Mouse (Mus musculus) limb, embryonic 13.5 days (tissue): ENCODE measurements at regions not wholly inside any gene's neighbourhood (a gene's known extent, or its start where the extent isn't known, plus 50 kb on each side); places are given as distances from the start of the nearest gene placed in this dataset.

Experiments
- ATAC-seq: fragments of 200-750 bp; cut with Nextera tagmentation; 2 replicates; pipeline ENCODE4 v1.8.0; 2017; ENCODE audit warnings: low read depth, moderate number of reproducible peaks, moderate TSS enrichment; ENCODE audit not compliant: low FRiP score
- H3K27ac ChIP-seq: fragments of 300-500 bp; sonication (generic); 2 replicates; pipeline ENCODE4 v1.5.1; 2015; ENCODE audit warnings: inconsistent platforms, mild to moderate bottlenecking, moderate library complexity
- H3K27me3 ChIP-seq: fragments of 300-500 bp; sonication (generic); 2 replicates; pipeline ENCODE4 v1.6.1; 2015; ENCODE audit warnings: mild to moderate bottlenecking, inconsistent platforms
- H3K36me3 ChIP-seq: fragments of 300-500 bp; sonication (generic); 2 replicates; pipeline ENCODE4 v1.6.1; 2015; ENCODE audit warnings: inconsistent platforms, mild to moderate bottlenecking, moderate library complexity
- H3K4me1 ChIP-seq: fragments of 300-500 bp; sonication (generic); 2 replicates; pipeline ENCODE4 v1.6.1; 2015; ENCODE audit warnings: inconsistent platforms
- H3K4me2 ChIP-seq: fragments of 300-500 bp; sonication (generic); replicated peaks from 2 replicates; pipeline ENCODE4 v1.6.1; 2015; ENCODE audit warnings: inconsistent platforms, mild to moderate bottlenecking, moderate library complexity
- H3K4me3 ChIP-seq: fragments of 300-500 bp; sonication (generic); 2 replicates; pipeline ENCODE4 v1.5.1; 2015; ENCODE audit warnings: moderate library complexity, mild to moderate bottlenecking, inconsistent platforms
- H3K9ac ChIP-seq: fragments of 300-500 bp; sonication (generic); 2 replicates; pipeline ENCODE4 v1.6.1; 2015; ENCODE audit warnings: mild to moderate bottlenecking, inconsistent platforms
- H3K9me3 ChIP-seq: fragments of 300-500 bp; sonication (generic); 2 replicates; pipeline ENCODE4 v1.6.1; 2016; ENCODE audit warnings: inconsistent platforms
- WGBS: fragments of 180-500 bp; shearing (Covaris S2); methylation state at CpG from one replicate; pipeline ENCODE4 v1.1.7; 2015; 5-methylcytosine and 5-hydroxymethylcytosine counted together

- H3K4me3 ChIP-seq: no peak overlapping the region
- no peaks in the 10 kb centered on the region for H3K4me1 ChIP-seq
- H3K27ac ChIP-seq: no peak overlapping the region
- no peaks in the 10 kb centered on the region for H3K36me3 ChIP-seq
- H3K27me3 ChIP-seq: no peaks in the 10 kb centered on the region
- WGBS: 83% methylated on average over 2 of the region's 2 CpGs
- no peak for ATAC-seq
- no peak overlapping the region for H3K4me2 ChIP-seq
- H3K9me3 ChIP-seq: no peaks in the 10 kb centered on the region
- no peak overlapping the region for H3K9ac ChIP-seq
These were observed 165.2 kb downstream of the Pah start for GRCm38 (mm10) chr10:87686785-87687184.

DNA sequence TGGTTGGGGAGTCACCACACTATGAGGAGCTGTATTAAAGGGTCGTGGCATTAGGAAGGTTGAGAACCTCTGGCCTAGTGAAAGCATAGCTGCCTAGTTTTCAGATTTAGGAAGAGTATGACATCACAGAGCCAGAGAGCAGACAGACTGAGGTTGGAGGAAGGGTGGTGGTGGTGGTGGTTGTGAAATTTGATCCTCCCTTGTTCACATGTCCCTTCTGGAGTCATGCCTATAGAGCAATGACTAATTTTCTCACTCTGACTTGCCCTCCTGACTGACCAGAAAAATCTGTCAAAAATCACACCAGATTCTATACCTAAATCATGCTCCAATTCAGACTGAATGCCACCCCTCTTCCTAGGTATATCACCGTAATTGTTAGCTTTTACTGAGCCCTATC is 166.2 kb downstream of the Pah start:
- H3K27me3 ChIP-seq: no peaks in the 10 kb centered on the region
- no peak overlapping the region for H3K4me3 ChIP-seq
- no peaks in the 10 kb centered on the region for H3K4me1 ChIP-seq
- H3K9ac ChIP-seq: no peak overlapping the region
- H3K4me2 ChIP-seq: no peak overlapping the region
- no peaks in the 10 kb centered on the region for H3K36me3 ChIP-seq
- 68% methylated on average over 2 of the region's 2 CpGs for WGBS
- no peak for ATAC-seq
- H3K27ac ChIP-seq: no peak overlapping the region
- no peaks in the 10 kb centered on the region for H3K9me3 ChIP-seq

DNA sequence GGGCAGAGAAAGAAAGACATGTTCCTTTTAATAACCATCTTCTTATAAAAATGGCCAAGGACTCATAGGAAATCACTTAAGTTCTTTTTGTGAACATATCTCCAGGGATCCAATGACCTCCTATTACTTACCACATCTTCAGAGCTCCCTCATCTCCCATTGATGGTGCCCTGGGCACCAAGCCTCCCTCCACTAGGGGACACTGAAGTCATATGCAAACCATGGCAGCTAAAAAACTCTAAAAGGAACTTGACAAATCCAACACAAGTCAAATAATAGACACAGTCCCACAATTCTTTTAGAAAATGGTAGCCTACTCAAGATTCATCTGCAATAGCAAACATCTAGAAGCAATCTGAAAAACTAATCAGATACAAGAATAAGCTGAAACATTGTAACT is 167.2 kb upstream of the Igf1 start:
- Histone ChIP-seq H3K9ac (no peak overlapping the region), H3K4me3 (no peak overlapping the region)
- no peak for ATAC-seq

GRCm38 (mm10) chr10:87696485-87696884 is 161.6 kb upstream of the Igf1 start:
- Histone ChIP-seq H3K36me3 (no peaks in the 10 kb centered on the region), H3K4me3 (no peak overlapping the region), H3K9me3 (no peaks in the 10 kb centered on the region), H3K4me1 (no peaks in the 10 kb centered on the region), H3K9ac (no peak overlapping the region), H3K4me2 (no peak overlapping the region), H3K27ac (no peak overlapping the region), H3K27me3 (0 out of 2 replicates have a peak, but pooled peaks cover 2% of the 10 kb centered on the region)
- ATAC-seq: no peak
- 67% methylated on average over 4 of the region's 4 CpGs for WGBS

More for the DNA sequence above, 167.2 kb upstream of the Igf1 start:
- H3K27ac ChIP-seq: no peak overlapping the region
- no peaks in the 10 kb centered on the region for H3K9me3 ChIP-seq
- no peaks in the 10 kb centered on the region for H3K4me1 ChIP-seq
- no peaks in the 10 kb centered on the region for H3K36me3 ChIP-seq
- H3K27me3 ChIP-seq: no peaks in the 10 kb centered on the region
- no peak overlapping the region for H3K4me2 ChIP-seq

- H3K4me1 ChIP-seq: peaks cover 8% of the 10 kb centered on the region; the same call in 1 of the 2 replicates
- no peak overlapping the region for H3K4me3 ChIP-seq
- no peak overlapping the region for H3K4me2 ChIP-seq
- H3K36me3 ChIP-seq: no peaks in the 10 kb centered on the region
- H3K9me3 ChIP-seq: no peaks in the 10 kb centered on the region
- ATAC-seq: no peak
- WGBS: 82% methylated on average over 4 of the region's 4 CpGs
- no peak overlapping the region for H3K27ac ChIP-seq
- H3K9ac ChIP-seq: no peak overlapping the region
- no peaks in the 10 kb centered on the region; the same call in 1 of the 2 replicates for H3K27me3 ChIP-seq
These were observed 146.9 kb upstream of the Igf1 start for GRCm38 (mm10) chr10:87711209-87711608.

- Histone ChIP-seq H3K27me3 (no peaks in the 10 kb centered on the region; the same call in 1 of the 2 replicates), H3K4me2 (no peak overlapping the region), H3K9me3 (no peaks in the 10 kb centered on the region), H3K4me3 (no peak overlapping the region), H3K9ac (no peak overlapping the region), H3K27ac (no peak overlapping the region), H3K4me1 (peaks cover 8% of the 10 kb centered on the region; the same call in 1 of the 2 replicates), H3K36me3 (no peaks in the 10 kb centered on the region)
- 70% methylated on average over 3 of the region's 3 CpGs for WGBS
- no peak for ATAC-seq
These were observed 146.3 kb upstream of the Igf1 start for GRCm38 (mm10) chr10:87711798-87712197.

DNA sequence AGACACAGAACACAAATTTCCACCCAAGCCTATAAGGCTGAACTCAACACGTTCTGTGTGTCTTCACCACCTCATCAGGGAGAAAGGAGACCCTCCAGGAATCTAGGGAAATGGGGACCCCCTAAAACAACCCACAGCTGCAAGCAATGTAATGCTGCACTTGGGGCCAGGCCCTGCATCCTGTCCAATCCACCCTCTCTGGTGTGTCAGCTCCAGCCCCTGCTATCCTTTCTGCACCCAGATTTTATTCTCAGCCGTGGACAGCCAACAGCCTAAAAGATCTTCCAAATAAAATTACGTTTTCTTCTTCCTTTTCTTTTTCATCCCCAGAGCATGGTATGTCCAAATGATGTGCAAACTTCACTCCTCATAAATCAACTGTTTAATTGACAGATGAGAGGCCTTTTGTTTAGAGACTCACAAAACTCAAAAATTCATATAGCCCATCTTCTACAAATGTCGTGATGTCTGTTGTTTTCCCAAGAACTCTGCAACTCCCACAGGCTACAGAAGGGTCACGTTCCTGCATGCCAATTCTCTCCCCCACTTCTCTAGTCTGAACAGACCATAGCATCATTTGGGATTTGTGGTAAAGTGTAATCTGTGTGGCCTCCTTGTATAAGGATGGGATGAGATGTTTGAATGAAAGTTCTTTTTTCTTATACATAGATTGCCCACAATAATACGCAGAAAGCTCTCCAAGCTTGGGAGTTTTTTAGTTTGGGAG is 142.0 kb upstream of the Igf1 start:
- Histone ChIP-seq H3K4me2 (no peak overlapping the region), H3K9ac (no peak overlapping the region), H3K27me3 (0 out of 2 replicates have a peak, but pooled peaks cover under 1% of the 10 kb centered on the region), H3K27ac (no peak overlapping the region), H3K4me1 (no peaks in the 10 kb centered on the region), H3K9me3 (no peaks in the 10 kb centered on the region), H3K36me3 (no peaks in the 10 kb centered on the region), H3K4me3 (no peak overlapping the region)
- ATAC-seq: peak; percentile 44; the same call in 1 of the 2 replicates
- 69% methylated on average over 6 of the region's 6 CpGs for WGBS

GRCm38 (mm10) chr10:87717156-87717555 is 140.9 kb upstream of the Igf1 start:
- no peak overlapping the region for H3K27ac ChIP-seq
- H3K9me3 ChIP-seq: no peaks in the 10 kb centered on the region
- ATAC-seq: no peak
- no peak overlapping the region for H3K4me2 ChIP-seq
- no peak overlapping the region for H3K4me3 ChIP-seq
- no peaks in the 10 kb centered on the region for H3K36me3 ChIP-seq
- 0 out of 2 replicates have a peak, but pooled peaks cover 3% of the 10 kb centered on the region for H3K27me3 ChIP-seq
- H3K4me1 ChIP-seq: no peaks in the 10 kb centered on the region
- no peak overlapping the region for H3K9ac ChIP-seq

DNA sequence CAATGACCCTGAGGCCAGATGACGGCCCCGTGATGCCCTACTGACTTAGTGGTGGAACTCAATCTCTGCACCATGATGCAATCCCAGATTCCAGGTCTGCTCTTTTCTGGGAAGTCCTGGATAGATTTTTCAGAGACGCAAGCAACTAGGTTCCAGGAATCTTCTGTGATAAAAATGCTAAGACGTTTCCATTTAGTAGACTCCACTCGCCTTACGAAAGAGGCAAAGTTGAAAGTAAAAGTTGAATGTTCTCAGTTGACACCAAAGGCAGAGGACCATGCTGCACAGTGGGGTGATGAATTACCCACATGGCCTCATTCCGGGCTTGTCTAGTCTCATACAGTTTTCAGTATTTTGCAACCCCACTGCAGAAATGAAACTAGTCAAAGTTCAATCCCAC is 139.6 kb upstream of the Igf1 start:
- Histone ChIP-seq H3K4me1 (no peaks in the 10 kb centered on the region), H3K9me3 (no peaks in the 10 kb centered on the region), H3K4me3 (no peak overlapping the region), H3K27ac (no peak overlapping the region), H3K36me3 (no peaks in the 10 kb centered on the region), H3K27me3 (0 out of 2 replicates have a peak, but pooled peaks cover 3% of the 10 kb centered on the region), H3K4me2 (no peak overlapping the region), H3K9ac (no peak overlapping the region)
- 84% methylated on average over 7 of the region's 7 CpGs for WGBS
- ATAC-seq: no peak

GRCm38 (mm10) chr10:87719978-87720377 is 138.1 kb upstream of the Igf1 start:
- H3K4me1 ChIP-seq: no peaks in the 10 kb centered on the region
- no peaks in the 10 kb centered on the region for H3K36me3 ChIP-seq
- no peak overlapping the region for H3K4me3 ChIP-seq
- no peak for ATAC-seq
- H3K9me3 ChIP-seq: no peaks in the 10 kb centered on the region
- 0 out of 2 replicates have a peak, but pooled peaks cover 9% of the 10 kb centered on the region for H3K27me3 ChIP-seq
- H3K4me2 ChIP-seq: no peak overlapping the region
- H3K9ac ChIP-seq: no peak overlapping the region
- no peak overlapping the region for H3K27ac ChIP-seq

DNA sequence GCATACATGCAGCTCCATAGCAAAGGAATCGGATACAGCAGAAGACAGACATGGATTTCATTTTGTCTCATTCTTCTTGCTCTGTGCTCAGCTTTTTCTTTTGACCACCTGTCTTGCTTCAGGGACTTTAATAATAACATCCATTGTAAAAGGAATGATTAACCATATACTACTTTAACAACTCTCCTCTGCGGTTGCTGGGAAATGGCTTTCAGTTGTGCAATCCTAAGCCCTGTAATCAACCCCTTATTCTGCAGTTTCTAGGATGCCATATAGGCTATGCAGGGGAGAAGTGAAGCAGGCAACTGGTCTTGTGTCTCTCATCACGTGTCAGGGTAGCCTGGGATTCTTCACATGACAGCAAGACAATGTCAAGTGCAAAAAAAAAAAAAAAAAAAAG is 135.8 kb upstream of the Igf1 start:
- Histone ChIP-seq H3K9ac (no peak overlapping the region), H3K4me3 (no peak overlapping the region), H3K4me2 (no peak overlapping the region), H3K27ac (no peak overlapping the region), H3K27me3 (peaks cover 25% of the 10 kb centered on the region), H3K36me3 (no peaks in the 10 kb centered on the region), H3K4me1 (no peaks in the 10 kb centered on the region), H3K9me3 (no peaks in the 10 kb centered on the region)
- 65% methylated on average over 3 of the region's 3 CpGs for WGBS
- ATAC-seq: no peak

DNA sequence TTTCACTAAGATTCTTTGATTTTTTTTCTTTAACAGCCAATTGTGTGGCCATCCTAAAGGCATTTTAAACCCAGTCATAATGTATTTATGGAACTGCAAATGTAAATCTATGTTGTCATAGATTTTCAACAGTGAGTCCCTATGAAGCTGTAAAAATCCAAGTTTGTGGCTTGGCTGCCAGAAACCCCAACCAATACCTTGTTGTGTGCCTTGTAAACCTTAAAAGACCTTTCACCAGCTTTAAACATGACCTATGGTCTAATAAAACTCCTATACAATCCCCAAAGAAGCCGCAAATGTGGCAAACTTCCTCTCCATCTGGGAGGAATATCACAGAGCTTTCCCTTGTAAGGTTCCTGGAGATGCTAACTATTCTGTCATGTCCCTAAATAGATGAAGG is 125.4 kb upstream of the Igf1 start:
- Histone ChIP-seq H3K36me3 (no peaks in the 10 kb centered on the region), H3K4me1 (peaks cover 9% of the 10 kb centered on the region; the same call in 1 of the 2 replicates), H3K9me3 (no peaks in the 10 kb centered on the region), H3K4me3 (no peak overlapping the region), H3K27ac (no peak overlapping the region), H3K4me2 (no peak overlapping the region), H3K27me3 (peaks cover 61% of the 10 kb centered on the region), H3K9ac (no peak overlapping the region)
- ATAC-seq: peak; percentile 75; the same call in 1 of the 2 replicates
- 25% methylated on average over 1 of the region's 1 CpGs for WGBS

DNA sequence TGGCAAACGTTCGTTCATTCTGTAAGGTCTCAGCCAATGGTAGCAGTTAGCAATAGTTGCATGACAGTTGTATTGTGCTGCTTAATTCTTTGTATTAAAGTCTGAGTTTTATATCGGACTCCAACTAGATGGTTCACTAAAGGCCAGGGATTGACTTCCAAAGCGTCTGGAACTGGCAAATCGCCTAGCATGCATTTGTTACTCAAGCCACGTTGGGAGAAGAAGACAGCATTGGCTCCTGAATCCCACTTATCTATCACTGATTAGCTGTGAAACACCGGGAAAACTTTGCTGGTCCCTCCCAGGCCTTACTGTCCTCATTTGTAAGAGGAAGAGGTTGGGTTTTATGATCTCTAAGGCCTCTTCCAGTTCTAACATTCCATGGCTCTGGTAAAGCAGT is 124.8 kb upstream of the Igf1 start:
- Histone ChIP-seq H3K9ac (no peak overlapping the region), H3K27me3 (peaks cover 63% of the 10 kb centered on the region), H3K4me1 (peaks cover 9% of the 10 kb centered on the region; the same call in 1 of the 2 replicates), H3K36me3 (no peaks in the 10 kb centered on the region), H3K4me2 (no peak overlapping the region), H3K4me3 (no peak overlapping the region), H3K27ac (no peak overlapping the region), H3K9me3 (no peaks in the 10 kb centered on the region)
- 0 out of 2 replicates have a peak, but pooled peaks have one; percentile 40 for ATAC-seq
- WGBS: 63% methylated on average over 7 of the region's 7 CpGs
